Mouse (Mus musculus) heart, embryonic 10.5 days (tissue): ENCODE measurements around the gene Tnfrsf9. TPM values are rescaled to one million over a fixed set of nuclear protein-coding genes. Genes with fewer than 3 reads are reported as not detected.

Source experiments
- DNase-seq: peaks from one replicate; pipeline ENCODE4 v3.0.0-alpha.2; 2017; ENCODE audit warnings: low spot score
- H3K27ac ChIP-seq: fragments of 300-500 bp; sonication (generic); 2 replicates; pipeline ENCODE4 v1.5.1; 2016; ENCODE audit warnings: mild to moderate bottlenecking
- H3K27me3 ChIP-seq: fragments of 300-500 bp; sonication (generic); 2 replicates; pipeline ENCODE4 v1.6.1; 2016; ENCODE audit warnings: mild to moderate bottlenecking; ENCODE audit not compliant: poor library complexity, insufficient read depth, severe bottlenecking
- H3K36me3 ChIP-seq: fragments of 300-500 bp; sonication (generic); 2 replicates; pipeline ENCODE4 v1.6.1; 2016; ENCODE audit warnings: mild to moderate bottlenecking, moderate library complexity
- H3K4me1 ChIP-seq: fragments of 300-500 bp; sonication (generic); 2 replicates; pipeline ENCODE4 v1.6.1; 2016; ENCODE audit warnings: mild to moderate bottlenecking
- H3K4me3 ChIP-seq: fragments of 300-500 bp; sonication (generic); 2 replicates; pipeline ENCODE4 v1.5.1; 2016; ENCODE audit warnings: mild to moderate bottlenecking, moderate library complexity
- H3K9me3 ChIP-seq: fragments of 300-500 bp; sonication (generic); 2 replicates; pipeline ENCODE4 v1.6.1; 2016; ENCODE audit warnings: mild to moderate bottlenecking, moderate library complexity
- WGBS: fragments of 180-500 bp; shearing (Covaris S2); methylation state at CpG from one replicate; pipeline ENCODE4 v1.1.7; 2016; 5-methylcytosine and 5-hydroxymethylcytosine counted together
- polyA plus RNA-seq: library from polyadenylated mRNA; unstranded; fragments of >200 nt; fragmentation: Nextera tagmentation; extraction: Ambion mirVana; gene quantifications from 2 replicates; pipeline ENCODE4 v1.2.1, GENCODE M21; 2016

The Tnfrsf9 gene
- polyA plus RNA-seq, 1 experiment from 2014 or later, result 0.51 TPM

GRCm38 (mm10) chr4:150990148-150990547 lies 75.8 kb downstream of the Tnfrsf9 start:
- WGBS, result 43% methylated on average over 6 of the region's 6 CpGs
- DNase-seq, result no peak
- H3K9me3 ChIP-seq, result no peaks in the 10 kb centered on the region
- H3K27ac ChIP-seq, result no peak overlapping the region
- H3K4me1 ChIP-seq, result no peaks in the 10 kb centered on the region
- H3K4me3 ChIP-seq, result no peak overlapping the region
- no peaks in the 10 kb centered on the region for H3K36me3 ChIP-seq
- H3K27me3 ChIP-seq, result no peaks in the 10 kb centered on the region

Other genes with a start within 250 kb of the Tnfrsf9 start
- 15.3 and 25.7 TPM in 2 replicates for gene Errfi1, start 60.6 kb upstream of the Tnfrsf9 start, polyA plus RNA-seq
- 403 and 488 TPM in 2 replicates for gene Park7, start 125 bp upstream of the Tnfrsf9 start, polyA plus RNA-seq
- gene Uts2, start 82.5 kb downstream of the Tnfrsf9 start, polyA plus RNA-seq, result not detected in 2 replicates
- gene Per3, start 130.1 kb downstream of the Tnfrsf9 start, polyA plus RNA-seq, result 5.6 and 7.0 TPM in 2 replicates
- gene Vamp3, start 143.4 kb downstream of the Tnfrsf9 start, polyA plus RNA-seq, result 105 and 113 TPM in 2 replicates
- not detected in 2 replicates for gene Gm13090, start 175.0 kb downstream of the Tnfrsf9 start, polyA plus RNA-seq